In genomic region chr14:73553122-73553696, GRCm38 (mm10) we compare ENCODE assay signal across 8 mouse cellular contexts. TPM values are rescaled to one million over a fixed set of nuclear protein-coding genes. Genes with fewer than 3 reads are reported as not detected.
DNase-seq lines count a peak whose midpoint lies in the region; ATAC-seq and TF ChIP-seq lines count a peak whose summit lies in the region.

No protein-coding gene starts in this region.

- no peaks in the 10 kb centered on the region for H3K27me3 ChIP-seq in heart, embryonic 13.5 days (replicated peaks)
- H3K27me3 ChIP-seq in forebrain, postnatal 0 days (ENCODE audit: insufficient read depth, low read length), result no peaks in the 10 kb centered on the region
- H3K27me3 ChIP-seq in midbrain, embryonic 10.5 days (ENCODE audit: low read depth, poor library complexity, severe bottlenecking), result no peaks in the 10 kb centered on the region

- peaks cover 19% of the 10 kb centered on the region for H3K36me3 ChIP-seq in heart, embryonic 13.5 days
- H3K36me3 ChIP-seq in ES-E14 (ENCODE audit: control insufficient read depth, insufficient read depth, low read length, poor library complexity, severe bottlenecking), result peaks cover 4% of the 10 kb centered on the region; the same call in 1 of the 2 replicates
- peaks cover 5% of the 10 kb centered on the region; the same call in 1 of the 2 replicates for H3K36me3 ChIP-seq in forebrain, postnatal 0 days (ENCODE audit: insufficient read depth)
- peaks cover 23% of the 10 kb centered on the region for H3K36me3 ChIP-seq in midbrain, embryonic 10.5 days

- WGBS in heart, embryonic 13.5 days, result 1% methylated on average over 10 of the region's 10 CpGs
- WGBS in forebrain, postnatal 0 days, result under 1% methylated on average over 10 of the region's 10 CpGs
- WGBS in midbrain, embryonic 10.5 days, result 1% methylated on average over 10 of the region's 10 CpGs

- DNase-seq in heart, postnatal 4 days, result no peak
- DNase-seq in ES-E14 (ENCODE audit: low read depth, low spot score), result no peak
- DNase-seq in forebrain, postnatal 0 days, result no peak
- no peak for DNase-seq in midbrain, embryonic 10.5 days (ENCODE audit: low spot score)
- no peak for DNase-seq in gastrocnemius, postnatal 14 days
- no peak for DNase-seq in cerebellum, postnatal 14 days
- DNase-seq in frontal cortex, postnatal 14 days (ENCODE audit: low spot score in 2 of 2), result no peak

- H3K9me3 ChIP-seq in heart, embryonic 13.5 days, result no peaks in the 10 kb centered on the region
- H3K9me3 ChIP-seq in ES-E14 (ENCODE audit: control insufficient read depth, insufficient read depth, low read depth, low read length), result no peaks in the 10 kb centered on the region
- H3K9me3 ChIP-seq in forebrain, postnatal 0 days (ENCODE audit: low read length), result no peaks in the 10 kb centered on the region
- no peaks in the 10 kb centered on the region for H3K9me3 ChIP-seq in midbrain, embryonic 10.5 days (replicated peaks)

- intact Hi-C loops in gastrocnemius, postnatal 14 days (cut with DNase I; ENCODE audit: low total_unique reads), result no loop called here

- no peak for ATAC-seq in heart, embryonic 13.5 days (ENCODE audit: extremely low read depth, insufficient number of reproducible peaks, low FRiP score, low TSS enrichment)
- no peak for ATAC-seq in forebrain, postnatal 0 days

- peak overlapping the region; percentile 73 for H3K4me2 ChIP-seq in heart, embryonic 13.5 days
- H3K4me2 ChIP-seq in forebrain, postnatal 0 days (ENCODE audit: low read depth), result peak overlapping the region; percentile 85

- H3K4me1 ChIP-seq in heart, embryonic 13.5 days, result peaks cover 20% of the 10 kb centered on the region
- H3K4me1 ChIP-seq in ES-E14 (ENCODE audit: control insufficient read depth in 2 of 2, insufficient read depth in 2 of 2, low read length in 2 of 2, poor library complexity in 1 of 2), result 0 out of 4 replicates have a peak, but pooled peaks cover 0 to 7% of the 10 kb centered on the region in 2 experiments
- peaks cover 11% of the 10 kb centered on the region; the same call in 1 of the 2 replicates for H3K4me1 ChIP-seq in forebrain, postnatal 0 days (ENCODE audit: insufficient read depth)
- H3K4me1 ChIP-seq in midbrain, embryonic 10.5 days, result peaks cover 20% of the 10 kb centered on the region

- peak overlapping the region; percentile 90 for H3K4me3 ChIP-seq in heart, embryonic 13.5 days
- peak overlapping the region; percentile 83 to 98 for H3K4me3 ChIP-seq in ES-E14 (ENCODE audit: insufficient read depth in 1 of 2, low read depth in 1 of 2, low read length in 2 of 2, poor library complexity in 1 of 2, severe bottlenecking in 1 of 2)
- H3K4me3 ChIP-seq in forebrain, postnatal 0 days (ENCODE audit: low read depth, low read length), result peak overlapping the region; percentile 97
- peak overlapping the region; percentile 91 for H3K4me3 ChIP-seq in midbrain, embryonic 10.5 days

- no peak for TF ChIP-seq CTCF in forebrain, postnatal 0 days (IDR thresholded peaks at IDR 0.05; ENCODE audit: low read depth)

- peak overlapping the region; percentile 88 for H3K27ac ChIP-seq in heart, embryonic 13.5 days (replicated peaks)
- H3K27ac ChIP-seq in ES-E14 (ENCODE audit: insufficient read depth, low read depth, low read length, poor library complexity, severe bottlenecking), result no peak overlapping the region; the same call in 1 of the 2 replicates
- H3K27ac ChIP-seq in forebrain, postnatal 0 days (ENCODE audit: low read depth, low read length), result peak overlapping the region; percentile 73
- peak overlapping the region; percentile 96 for H3K27ac ChIP-seq in midbrain, embryonic 10.5 days (replicated peaks)

- H3K9ac ChIP-seq in heart, embryonic 13.5 days, result peak overlapping the region; percentile 97
- H3K9ac ChIP-seq in ES-E14 (ENCODE audit: insufficient read depth, low read depth, low read length, poor library complexity, severe bottlenecking), result peak overlapping the region; percentile 94
- H3K9ac ChIP-seq in forebrain, postnatal 0 days, result peak overlapping the region; percentile 96

- in situ Hi-C loops in ES-E14 (cut with MboI; ENCODE audit: low sequenced_read_pairs in 2 of 2, unreplicated experiment in 2 of 2), result no loop called here

TF ChIP-seq in ES-E14, 5 proteins besides CTCF, POLR2A, EP300 and RAD21:
- no peak for TF ChIP-seq HCFC1 (IDR thresholded peaks at IDR 0.05; ENCODE audit: borderline replicate concordance, insufficient read depth, low read length)
- no peak for TF ChIP-seq MAFK (IDR thresholded peaks at IDR 0.05; ENCODE audit: insufficient read depth, low read depth, low read length)
- no peak for TF ChIP-seq ZC3H11A (IDR thresholded peaks at IDR 0.05; ENCODE audit: borderline replicate concordance, low read depth, low read length)
- no peak for TF ChIP-seq ZNF384 (IDR thresholded peaks at IDR 0.05; ENCODE audit: low read depth, low read length)
- TF ChIP-seq CHD2 (IDR thresholded peaks at IDR 0.05; ENCODE audit: low read depth, low read length), result no peak

RNA-seq across cellular contexts. Expression of gene Nudt15, which starts 5.2 kb away (rescaled TPM):
- polyA plus RNA-seq in heart, embryonic 13.5 days (2015; fragmentation: Nextera tagmentation; extraction: Ambion mirVana), result 4.3 and 4.5 TPM in 2 replicates
- total RNA-seq in heart, postnatal 4 days (2021), result 1 to 10 TPM; 6.9 to 7.0 TPM
- total RNA-seq in ES-E14 (2012; rRNA removed), result 2.0 and 2.3 TPM in 2 replicates
- total RNA-seq in forebrain, postnatal 0 days (2014; rRNA removed), result 5.8 and 9.4 TPM in 2 replicates
- 6.0 and 8.5 TPM in 2 replicates for polyA plus RNA-seq in forebrain, postnatal 0 days (2015; fragmentation: Nextera tagmentation; extraction: Ambion mirVana)
- 10.3 and 10.6 TPM in 2 replicates for polyA plus RNA-seq in midbrain, embryonic 10.5 days (2016; fragmentation: Nextera tagmentation; extraction: Ambion mirVana)
- 1 to 10 TPM; 6.2 to 8.5 TPM for total RNA-seq in gastrocnemius, postnatal 14 days (2021)

RNA-seq across cellular contexts. Expression of gene Sucla2, which starts 28.1 kb away (rescaled TPM):
- 177 and 195 TPM in 2 replicates for polyA plus RNA-seq in heart, embryonic 13.5 days (2015; fragmentation: Nextera tagmentation; extraction: Ambion mirVana)
- 100 to 1,000 TPM; 381 to 391 TPM for total RNA-seq in heart, postnatal 4 days (2021)
- 35.0 and 42.7 TPM in 2 replicates for total RNA-seq in ES-E14 (2012; rRNA removed)
- total RNA-seq in forebrain, postnatal 0 days (2014; rRNA removed), result 95.7 and 106 TPM in 2 replicates
- 144 and 148 TPM in 2 replicates for polyA plus RNA-seq in forebrain, postnatal 0 days (2015; fragmentation: Nextera tagmentation; extraction: Ambion mirVana)
- polyA plus RNA-seq in midbrain, embryonic 10.5 days (2016; fragmentation: Nextera tagmentation; extraction: Ambion mirVana), result 104 and 109 TPM in 2 replicates
- total RNA-seq in gastrocnemius, postnatal 14 days (2021), result 100 to 1,000 TPM; 474 to 606 TPM

RNA-seq across cellular contexts. Expression of gene Med4, which starts 43.4 kb away (rescaled TPM):
- polyA plus RNA-seq in heart, embryonic 13.5 days (2015; fragmentation: Nextera tagmentation; extraction: Ambion mirVana), result 46.8 and 57.5 TPM in 2 replicates
- total RNA-seq in heart, postnatal 4 days (2021), result 10 to 100 TPM; 24.9 to 25.3 TPM
- 31.7 and 41.2 TPM in 2 replicates for total RNA-seq in ES-E14 (2012; rRNA removed)
- total RNA-seq in forebrain, postnatal 0 days (2014; rRNA removed), result 38.4 and 50.7 TPM in 2 replicates
- polyA plus RNA-seq in forebrain, postnatal 0 days (2015; fragmentation: Nextera tagmentation; extraction: Ambion mirVana), result 85.4 and 89.6 TPM in 2 replicates
- polyA plus RNA-seq in midbrain, embryonic 10.5 days (2016; fragmentation: Nextera tagmentation; extraction: Ambion mirVana), result 114 TPM in 2 replicates
- total RNA-seq in gastrocnemius, postnatal 14 days (2021), result 10 to 100 TPM; 13.9 TPM
